Mouse (Mus musculus) cerebellum, adult (tissue): Measurements from ENCODE around the gene Tbc1d7.

ENCODE experiments used
- ATAC-seq: cut with Nextera tagmentation; 2 replicates; pipeline ENCODE4 v1.9.2; 2017; ENCODE audit warnings: mild to moderate bottlenecking, moderate library complexity, mixed read lengths; ENCODE audit not compliant: insufficient number of reproducible peaks, low FRiP score, low TSS enrichment

The Tbc1d7 gene

GRCm38 (mm10) chr13:43196000-43196399 lies 24.7 kb upstream of the Tbc1d7 start:
- no peak for ATAC-seq

- no peak for ATAC-seq
Observed at GRCm38 (mm10) chr13:43193932-43194331, 22.6 kb upstream of the Tbc1d7 start.

GRCm38 (mm10) chr13:43193266-43193665 lies 22.0 kb upstream of the Tbc1d7 start:
- no peak for ATAC-seq

DNA sequence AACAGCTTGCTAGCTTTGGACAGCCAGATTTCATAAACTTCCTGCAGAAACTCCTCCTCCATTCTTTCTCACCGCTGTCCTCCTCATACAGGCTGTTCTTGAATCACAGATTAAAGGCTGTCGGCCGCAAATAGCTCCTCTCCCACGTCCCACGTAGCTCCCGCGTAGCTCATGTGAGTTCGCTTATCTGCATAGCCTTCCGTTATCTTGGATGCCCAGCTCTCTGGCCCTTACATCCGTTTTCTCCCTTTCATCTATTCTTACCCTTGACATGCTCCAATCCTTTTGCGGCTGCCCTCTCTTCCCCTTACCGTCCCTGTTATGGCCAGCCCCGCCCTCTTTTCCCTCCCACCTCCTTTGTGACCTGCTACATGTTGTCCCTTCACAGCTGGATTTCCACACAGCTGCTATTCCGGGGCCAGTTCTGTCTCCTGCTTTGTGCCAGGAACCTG lies 20.5 kb upstream of the Tbc1d7 start:
- no peak for ATAC-seq

DNA sequence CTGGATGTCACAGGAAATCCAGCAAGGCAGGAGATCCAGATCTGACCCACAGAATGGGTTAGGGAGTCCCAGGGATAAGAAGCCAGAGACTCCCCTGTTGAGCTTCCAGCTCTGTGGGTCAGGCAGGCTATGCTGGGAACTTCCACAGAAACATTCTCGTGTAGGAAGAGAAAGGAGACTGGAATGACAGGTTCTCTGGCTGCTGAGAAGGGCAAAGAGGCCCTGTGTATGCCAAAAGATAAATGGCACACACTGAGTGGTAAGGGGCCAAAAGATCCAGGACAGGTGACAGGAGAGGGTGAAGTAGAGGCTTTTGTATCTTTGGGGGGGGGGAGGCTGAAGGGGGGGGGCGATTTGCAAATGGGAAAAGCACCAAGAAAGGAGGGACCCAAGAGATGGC lies 20.0 kb upstream of the Tbc1d7 start:
- ATAC-seq, result no peak

GRCm38 (mm10) chr13:43187736-43188135 lies 16.4 kb upstream of the Tbc1d7 start:
- no peak for ATAC-seq

DNA sequence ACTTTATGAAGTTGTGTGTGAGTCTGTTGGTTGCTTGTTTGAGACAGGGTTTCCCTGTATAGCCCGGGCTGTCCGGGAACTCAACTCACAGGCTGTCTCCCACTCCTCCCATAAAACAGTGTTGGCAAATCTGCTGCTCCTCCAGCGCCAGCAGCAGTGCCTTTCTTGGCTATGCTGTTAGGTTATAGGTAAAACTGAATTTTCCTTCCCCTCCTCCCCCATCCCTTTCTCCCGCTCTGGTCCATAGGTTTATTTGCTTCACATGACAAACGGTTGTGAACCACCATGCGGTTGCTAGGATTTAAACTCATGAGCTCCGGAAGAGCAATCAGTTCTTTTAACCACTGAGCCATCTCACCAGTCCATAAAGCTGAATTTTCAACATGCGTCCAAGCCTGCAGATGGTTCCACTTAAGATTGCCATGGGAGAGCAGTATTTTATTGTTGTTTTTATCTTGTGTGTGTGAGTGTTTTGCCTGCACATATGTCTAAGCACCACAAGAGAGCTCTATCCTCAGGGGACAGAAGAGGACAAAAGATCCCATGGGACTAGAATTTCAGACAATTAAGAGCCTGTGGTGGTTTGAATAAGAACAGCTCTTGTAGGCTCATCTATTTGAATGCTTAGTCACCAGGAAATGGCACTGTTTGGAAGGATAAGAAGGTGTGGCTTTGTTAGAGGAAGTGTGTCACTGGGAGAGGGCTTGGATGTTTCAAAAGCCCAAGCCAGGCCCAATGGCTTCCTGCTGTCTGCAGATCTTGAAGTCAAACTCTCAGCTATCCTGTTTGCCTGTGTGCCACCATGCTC lies 12.2 kb upstream of the Tbc1d7 start:
- 0 out of 2 replicates have a peak, but pooled peaks have one; percentile 2 for ATAC-seq

DNA sequence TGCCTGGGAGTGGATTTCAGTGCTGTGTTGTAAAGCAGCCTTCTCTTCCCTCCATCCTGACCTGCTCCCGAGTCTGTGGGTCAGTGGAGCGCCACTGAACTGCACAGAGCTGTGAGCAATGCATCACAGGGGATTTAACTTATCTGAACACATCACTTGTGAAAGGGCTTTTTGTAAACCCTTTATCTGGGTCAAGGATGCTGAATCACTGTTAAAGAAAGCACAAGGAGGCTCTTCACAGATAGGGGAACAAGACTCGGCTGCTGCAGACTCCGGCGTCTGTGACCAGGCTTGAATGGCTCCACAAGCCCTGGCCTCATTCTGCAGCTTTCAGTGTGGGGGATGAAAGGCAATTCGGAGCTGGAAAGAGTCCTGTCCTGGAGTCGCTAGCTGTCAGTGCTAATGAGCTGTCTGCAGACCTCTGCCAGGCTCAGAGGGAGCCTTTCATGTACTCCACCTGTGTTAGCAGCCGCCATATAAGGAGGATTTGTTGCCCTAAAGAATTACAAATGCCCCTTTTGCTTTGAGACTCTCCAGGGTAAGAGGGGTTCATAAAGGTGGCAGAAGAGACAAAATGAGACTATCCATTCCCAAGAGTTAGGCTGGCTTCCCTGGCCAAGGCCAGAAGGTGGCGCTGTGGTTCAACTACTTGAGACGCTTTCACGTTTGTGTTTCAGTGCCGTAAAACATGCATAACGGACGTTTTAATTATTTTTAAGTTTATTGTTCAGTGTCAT lies 11.3 kb upstream of the Tbc1d7 start:
- ATAC-seq, result peak; percentile 69

- ATAC-seq, result no peak
Observed at GRCm38 (mm10) chr13:43181104-43181503, 9.8 kb upstream of the Tbc1d7 start.

- no peak for ATAC-seq
Observed at GRCm38 (mm10) chr13:43177317-43177716, 6.0 kb upstream of the Tbc1d7 start.

GRCm38 (mm10) chr13:43176676-43177075 lies 5.4 kb upstream of the Tbc1d7 start:
- no peak for ATAC-seq

DNA sequence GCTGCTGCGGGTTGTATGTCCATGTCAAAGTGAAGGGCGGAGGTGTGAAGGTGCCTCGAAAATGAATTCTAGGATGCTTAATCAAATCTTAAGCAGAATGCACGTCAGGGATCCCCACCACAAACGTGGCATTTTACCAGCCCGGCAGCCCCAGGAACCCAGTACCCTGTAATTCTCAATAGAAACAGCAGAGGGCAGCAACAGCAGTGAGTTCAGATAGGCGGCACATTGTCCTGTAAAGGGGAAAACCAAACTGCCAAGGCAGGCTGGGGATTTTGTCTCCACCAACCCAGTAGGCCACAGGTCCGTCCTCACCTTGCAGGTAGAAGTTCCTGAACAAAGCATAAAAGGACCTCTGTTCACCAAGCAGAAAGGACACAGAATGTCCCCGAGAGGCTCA lies 2.0 kb upstream of the Tbc1d7 start:
- ATAC-seq, result peak; percentile 13; the same call in 1 of the 2 replicates

- no peak for ATAC-seq
Observed at GRCm38 (mm10) chr13:43172036-43172713, 874 bp upstream of the Tbc1d7 start.

DNA sequence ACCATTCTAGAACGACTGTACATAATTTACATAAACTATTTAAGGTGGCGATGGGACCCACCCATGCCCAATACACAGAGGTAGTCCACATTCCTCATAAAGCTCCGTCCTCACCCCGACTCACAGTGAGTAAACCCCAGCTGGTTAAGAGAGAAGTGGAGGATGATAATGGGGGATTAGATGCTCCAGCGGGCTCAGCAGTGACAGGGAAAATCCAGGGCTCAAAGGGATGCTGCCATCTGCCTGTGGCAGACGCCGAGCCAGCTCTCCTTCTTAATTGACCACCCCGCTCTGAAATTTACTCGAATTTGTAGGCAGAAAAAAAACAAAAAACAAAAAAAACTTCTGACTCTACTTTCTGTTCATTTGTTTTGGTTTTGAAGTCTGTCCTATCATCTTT lies 3.6 kb downstream of the Tbc1d7 start:
- ATAC-seq, result no peak

GRCm38 (mm10) chr13:43159429-43159828 lies 11.9 kb downstream of the Tbc1d7 start:
- no peak for ATAC-seq

DNA sequence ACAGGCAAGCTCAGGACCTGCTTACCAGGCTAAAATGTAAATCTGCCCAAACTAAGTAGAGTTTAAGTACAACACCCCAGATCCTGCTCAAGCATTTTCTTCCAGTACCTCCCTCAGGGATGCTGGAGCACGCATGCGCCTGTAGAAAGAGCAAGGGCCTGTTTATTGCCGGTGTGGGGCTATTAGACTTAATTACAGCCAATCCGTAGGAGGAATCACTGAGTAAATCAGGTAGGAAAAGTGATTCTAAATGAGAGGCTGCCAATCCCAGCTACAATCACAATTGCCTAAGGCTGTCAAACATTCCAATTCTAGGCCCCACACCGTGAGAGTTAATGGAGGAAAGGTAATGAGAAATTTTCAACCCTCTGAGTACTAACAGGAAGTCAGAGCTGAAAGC lies 13.0 kb downstream of the Tbc1d7 start:
- no peak for ATAC-seq

DNA sequence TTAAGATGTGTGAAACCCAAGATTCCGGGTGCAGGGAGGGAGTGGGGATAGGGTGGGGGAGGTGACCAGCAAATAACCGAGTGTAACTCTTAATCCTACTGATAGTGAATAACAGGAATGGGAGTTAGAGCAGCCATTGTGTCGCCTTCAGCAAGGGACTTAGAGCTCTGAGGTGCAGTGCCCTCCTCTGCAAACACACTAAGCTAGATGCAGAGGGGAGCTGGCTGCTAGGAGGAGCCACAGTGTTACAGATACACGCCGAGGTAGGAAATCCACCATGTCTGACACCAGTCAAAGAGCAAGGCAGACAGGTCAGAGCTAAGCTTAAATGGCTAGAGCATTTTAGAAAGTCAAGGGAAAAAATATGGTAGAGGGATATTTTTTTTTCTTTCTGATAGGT lies 13.9 kb downstream of the Tbc1d7 start:
- ATAC-seq, result no peak

GRCm38 (mm10) chr13:43152005-43152520 lies 19.2 kb downstream of the Tbc1d7 start:
- ATAC-seq, result no peak

DNA sequence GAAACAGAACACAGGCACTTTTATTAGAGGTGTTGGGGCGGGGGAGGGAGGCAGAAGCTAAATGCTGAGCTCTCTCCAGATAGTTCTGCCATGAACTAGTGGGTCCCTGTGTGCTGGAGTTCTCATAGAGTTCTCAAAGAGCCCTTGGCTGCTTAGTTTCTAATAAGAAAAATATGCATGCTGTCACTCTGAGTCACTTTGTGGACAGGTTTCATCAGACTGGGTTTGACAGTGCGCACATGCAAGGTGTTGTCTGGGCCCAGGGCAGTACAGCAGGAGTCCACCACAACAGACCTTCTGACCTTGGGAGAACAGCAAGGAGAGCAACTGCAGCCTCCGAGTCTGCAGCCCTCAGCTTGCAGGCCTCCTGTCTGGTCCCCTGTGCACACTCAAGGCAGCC lies 21.6 kb downstream of the Tbc1d7 start:
- ATAC-seq, result no peak

DNA sequence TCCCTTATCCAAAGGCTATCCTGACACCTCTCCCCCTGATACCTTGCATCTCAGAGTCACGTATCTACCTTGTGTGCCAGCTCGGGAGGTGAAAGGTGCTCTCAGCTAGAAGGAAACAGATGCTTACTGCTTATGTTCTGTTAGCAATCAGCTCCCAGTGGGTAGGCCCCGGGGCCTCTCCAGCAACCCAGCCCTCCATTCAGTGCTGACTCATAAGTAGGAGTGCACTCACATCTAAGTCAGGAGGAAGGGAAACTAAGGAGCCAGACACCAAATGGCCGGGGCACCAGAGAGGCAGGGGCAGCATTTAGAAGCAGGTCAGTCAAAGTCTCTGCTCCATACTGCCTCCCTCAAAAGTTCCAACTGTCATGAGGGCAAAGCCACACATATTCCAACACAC lies 22.6 kb downstream of the Tbc1d7 start:
- ATAC-seq, result no peak
